Mouse (Mus musculus) forebrain, embryonic 16.5 days (tissue): ENCODE measurements around the gene Lama5. TPM values are rescaled to one million over a fixed set of nuclear protein-coding genes. Genes with fewer than 3 reads are reported as not detected.

Experiments used
- microRNA-seq: library from miRNA; unstranded; fragments of <30 nt; microRNA quantifications from one replicate; pipeline ENCODE4, GENCODE M21; 2017
- polyA plus RNA-seq: library from polyadenylated mRNA; unstranded; fragments of >200 nt; fragmentation: Nextera tagmentation; extraction: Ambion mirVana; gene quantifications from 2 replicates; pipeline ENCODE4 v1.2.1, GENCODE M21; 2015

The Lama5 gene
- polyA plus RNA-seq, 1 experiment from 2014 or later = 3.2 TPM

Small RNA genes within 50 kb of the gene (microRNA-seq; reads per million reads assigned to microRNA genes)
- gene Mir3091 (0.62 reads per million), gene Mir7005 (not detected)

Other genes with a start within 250 kb of the Lama5 start
- 4.4 and 4.5 TPM in 2 replicates for gene Taf4, start 249.2 kb downstream of the Lama5 start, polyA plus RNA-seq
- gene Lsm14b, start 200.9 kb downstream of the Lama5 start, polyA plus RNA-seq = 23.8 and 26.1 TPM in 2 replicates
- gene Psma7, start 183.4 kb downstream of the Lama5 start, polyA plus RNA-seq = 537 and 590 TPM in 2 replicates
- gene Ss18l1, start 183.3 kb downstream of the Lama5 start, polyA plus RNA-seq = 70.1 and 73.5 TPM in 2 replicates
- 33.5 and 38.1 TPM in 2 replicates for gene Mtg2, start 155.3 kb downstream of the Lama5 start, polyA plus RNA-seq
- gene Hrh3, start 121.4 kb downstream of the Lama5 start, polyA plus RNA-seq = 1.8 and 2.4 TPM in 2 replicates
- gene Osbpl2, start 106.6 kb downstream of the Lama5 start, polyA plus RNA-seq = 72.3 and 73.3 TPM in 2 replicates
- gene Adrm1, start 54.4 kb downstream of the Lama5 start, polyA plus RNA-seq = 189 and 202 TPM in 2 replicates
- gene Rps21, start 31.5 kb upstream of the Lama5 start, polyA plus RNA-seq = 305 and 334 TPM in 2 replicates
- 16.1 and 18.5 TPM in 2 replicates for gene Cables2, start 47.6 kb upstream of the Lama5 start, polyA plus RNA-seq
- gene Rbbp8nl, start 64.0 kb upstream of the Lama5 start, polyA plus RNA-seq = not detected in 2 replicates
- not detected in 2 replicates for gene Gata5, start 108.8 kb upstream of the Lama5 start, polyA plus RNA-seq
- gene Slco4a1, start 230.4 kb upstream of the Lama5 start, polyA plus RNA-seq = 1.3 and 1.5 TPM in 2 replicates